Mouse (Mus musculus): ENCODE results near the gene Ube4a.

DNA sequence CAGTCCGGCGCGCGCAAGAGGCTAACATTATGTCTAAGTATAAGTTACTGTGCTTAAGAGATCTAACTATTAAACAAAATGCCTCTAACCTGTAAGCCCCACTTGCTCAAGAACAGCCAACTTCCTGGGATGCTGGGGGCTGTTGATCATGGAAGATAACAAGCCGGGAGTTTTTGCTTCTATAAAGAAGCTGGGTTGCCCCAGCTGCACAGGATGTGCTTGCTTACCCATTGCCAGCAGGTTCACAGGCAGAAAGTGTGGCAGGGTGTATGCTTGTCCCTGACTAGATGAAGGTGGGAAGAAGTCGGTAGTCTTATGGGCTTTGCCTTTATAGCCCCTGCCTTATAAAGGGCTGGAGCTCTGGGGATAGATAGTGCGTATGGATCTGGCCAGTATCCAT is 31.2 kb upstream of the Ube4a start:
- TF ChIP-seq EP300 (IDR thresholded peaks at IDR 0.05; ENCODE audit: low read depth) = no peak
- TF ChIP-seq CTCF (IDR thresholded peaks at IDR 0.05; ENCODE audit: low read depth) = no peak

All from heart, postnatal 0 days (tissue).